8 mouse cellular contexts compared by ENCODE assay signal in the genomic region with DNA sequence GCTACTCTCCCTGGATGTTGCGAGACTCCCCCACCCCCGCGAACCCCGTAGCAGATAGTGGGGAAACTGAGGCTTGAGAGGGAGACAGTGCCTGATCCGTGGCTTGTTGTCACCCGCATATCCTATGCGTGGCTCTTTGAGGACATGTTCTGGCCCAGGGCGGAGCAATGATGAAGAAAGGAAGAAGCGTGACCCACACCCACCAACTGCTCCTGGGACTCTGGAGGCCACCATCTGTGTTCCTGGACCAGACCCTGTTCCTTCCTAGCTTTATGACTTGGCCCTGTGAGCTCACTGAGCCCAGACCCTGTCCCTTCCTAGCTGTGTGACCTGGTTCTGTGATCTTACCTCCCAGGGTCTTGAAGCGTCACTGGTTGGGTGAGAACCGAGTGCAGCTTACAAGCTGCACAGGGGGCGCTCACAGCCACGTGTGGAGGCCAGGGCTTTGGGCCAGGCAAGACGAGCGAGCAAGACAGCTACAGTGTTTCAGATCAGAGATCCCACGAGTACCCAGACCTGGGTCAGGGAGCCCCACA. TPM values are rescaled to one million over a fixed set of nuclear protein-coding genes. Genes with fewer than 3 reads are reported as not detected.
A peak's percentile ranks its signal among the peaks of the same experiment; 100 is the strongest.
DNase-seq lines count a peak whose midpoint lies in the region; ATAC-seq lines count a peak whose summit lies in the region.

No protein-coding gene starts in this region.

- peaks cover 88% of the 10 kb centered on the region for H3K4me1 ChIP-seq in embryonic facial prominence, embryonic 15.5 days
- H3K4me1 ChIP-seq in hindbrain, embryonic 10.5 days (replicated peaks), result peaks cover 84% of the 10 kb centered on the region
- H3K4me1 ChIP-seq in liver, embryonic 11.5 days (replicated peaks; ENCODE audit: control insufficient read depth, insufficient read depth, low read length), result peaks cover 50% of the 10 kb centered on the region

- no peaks in the 10 kb centered on the region for H3K36me3 ChIP-seq in embryonic facial prominence, embryonic 15.5 days
- H3K36me3 ChIP-seq in hindbrain, embryonic 10.5 days, result no peaks in the 10 kb centered on the region
- no peaks in the 10 kb centered on the region for H3K36me3 ChIP-seq in liver, embryonic 11.5 days (ENCODE audit: control insufficient read depth, insufficient read depth, low read length)

- 0 out of 2 replicates have a peak overlapping the region, but pooled peaks have one; percentile 12 for H3K9ac ChIP-seq in embryonic facial prominence, embryonic 15.5 days
- peak overlapping the region; percentile 61 for H3K9ac ChIP-seq in liver, embryonic 11.5 days (ENCODE audit: low read depth, low read length)

- no peaks in the 10 kb centered on the region for H3K27me3 ChIP-seq in embryonic facial prominence, embryonic 15.5 days
- peaks cover 77% of the 10 kb centered on the region for H3K27me3 ChIP-seq in hindbrain, embryonic 10.5 days (ENCODE audit: insufficient read depth, poor library complexity, severe bottlenecking)
- H3K27me3 ChIP-seq in liver, embryonic 11.5 days (replicated peaks; ENCODE audit: control insufficient read depth, insufficient read depth, low read length), result peaks cover 3% of the 10 kb centered on the region; the same call in 1 of the 2 replicates

- H3K27ac ChIP-seq in embryonic facial prominence, embryonic 15.5 days (replicated peaks), result peak overlapping the region; percentile 95
- H3K27ac ChIP-seq in hindbrain, embryonic 10.5 days, result peak overlapping the region; percentile 87
- peak overlapping the region; percentile 81 for H3K27ac ChIP-seq in liver, embryonic 11.5 days (ENCODE audit: low read depth, low read length)

- H3K4me3 ChIP-seq in embryonic facial prominence, embryonic 15.5 days (replicated peaks), result peak overlapping the region; percentile 43
- H3K4me3 ChIP-seq in hindbrain, embryonic 10.5 days, result peak overlapping the region; percentile 53
- H3K4me3 ChIP-seq in liver, embryonic 11.5 days (ENCODE audit: low read depth, low read length), result peak overlapping the region; percentile 51

- peak overlapping the region; percentile 78 for H3K4me2 ChIP-seq in embryonic facial prominence, embryonic 15.5 days (replicated peaks)
- peak overlapping the region; percentile 95 for H3K4me2 ChIP-seq in liver, embryonic 11.5 days

- peak; percentile 75 for DNase-seq in thymus, postnatal 0 days (ENCODE audit: low spot score)
- DNase-seq in thymus, adult 18-20 months, result no peak
- DNase-seq in hindbrain, embryonic 10.5 days (ENCODE audit: low spot score), result no peak
- peak; percentile 71 for DNase-seq in liver, embryonic 11.5 days (ENCODE audit: low spot score)
- DNase-seq in naive thymus-derived CD4-positive, alpha-beta T cell, adult 2 months (ENCODE audit: low read depth), result peak; percentile 38
- no peak for DNase-seq in natural killer cell, adult 2 months (ENCODE audit: low spot score in 2 of 2)
- no peak for DNase-seq in right cerebral cortex, postnatal 14 days

- 7% methylated on average over 16 of the region's 16 CpGs for WGBS in embryonic facial prominence, embryonic 15.5 days
- 5% methylated on average over 16 of the region's 16 CpGs for WGBS in hindbrain, embryonic 10.5 days
- 6% methylated on average over 16 of the region's 16 CpGs for WGBS in liver, embryonic 11.5 days

- ATAC-seq in embryonic facial prominence, embryonic 15.5 days (ENCODE audit: insufficient number of reproducible peaks, low FRiP score, low TSS enrichment, low read depth), result 0 out of 2 replicates have a peak, but pooled peaks have one; percentile 1
- peak; percentile 13; the same call in 1 of the 2 replicates for ATAC-seq in liver, embryonic 11.5 days (replicated peaks; ENCODE audit: low FRiP score)

- H3K9me3 ChIP-seq in embryonic facial prominence, embryonic 15.5 days (replicated peaks), result no peaks in the 10 kb centered on the region
- no peaks in the 10 kb centered on the region for H3K9me3 ChIP-seq in hindbrain, embryonic 10.5 days
- H3K9me3 ChIP-seq in liver, embryonic 11.5 days (ENCODE audit: control insufficient read depth, low read length), result no peaks in the 10 kb centered on the region

RNA-seq across cellular contexts. Expression of a gene that starts 48.7 kb away (rescaled TPM):
- polyA plus RNA-seq in thymus, postnatal 0 days (2015; fragmentation: Nextera tagmentation; extraction: Ambion mirVana), result 26.3 and 35.9 TPM in 2 replicates
- polyA plus RNA-seq in embryonic facial prominence, embryonic 15.5 days (2015; fragmentation: Nextera tagmentation; extraction: Ambion mirVana), result 11.1 and 12.0 TPM in 2 replicates
- polyA plus RNA-seq in hindbrain, embryonic 10.5 days (2016; fragmentation: Nextera tagmentation; extraction: Ambion mirVana), result 14.3 and 22.9 TPM in 2 replicates
- 23.1 and 25.3 TPM in 2 replicates for polyA plus RNA-seq in liver, embryonic 11.5 days (2014; fragmentation: Nextera tagmentation; extraction: Ambion mirVana)

Comparison
In these comparisons a context has a peak if more than half of its experiments do, and no peak if none do; other contexts are left out.
1. DNase-seq: peak in thymus, postnatal 0 days (single experiment), liver, embryonic 11.5 days (single experiment) and naive thymus-derived CD4-positive, alpha-beta T cell, adult 2 months (single experiment); none in thymus, adult 18-20 months (0 of 2), hindbrain, embryonic 10.5 days (single experiment), natural killer cell, adult 2 months (0 of 2) and right cerebral cortex, postnatal 14 days (single experiment).
2. Peak in every context shown above with its lines, with median percentiles within 50 percentile points of each other: H3K27ac ChIP-seq and H3K4me3 ChIP-seq.